Mouse (Mus musculus) ES-E14 (cell line): ENCODE results near the gene Rnasek.

Experiments used
- HCFC1 ChIP-seq: IDR thresholded peaks from 2 replicates; pipeline ENCODE4 v1.6.1; 2012; ENCODE audit warnings: low read length, inconsistent platforms, borderline replicate concordance; ENCODE audit not compliant: insufficient read depth
- MAFK ChIP-seq: IDR thresholded peaks from 2 replicates; pipeline ENCODE4 v1.6.1; 2014; ENCODE audit warnings: mild to moderate bottlenecking, low read depth, low read length, inconsistent platforms; ENCODE audit not compliant: insufficient read depth
- ZC3H11A ChIP-seq: IDR thresholded peaks from 2 replicates; pipeline ENCODE4 v1.6.1; 2012; ENCODE audit warnings: low read depth, mild to moderate bottlenecking, inconsistent platforms, low read length, borderline replicate concordance

- TF ChIP-seq ZC3H11A (no peak), HCFC1 (no peak), MAFK (no peak)
Measured at GRCm38 (mm10) chr11:70210681-70211080, 29.0 kb downstream of the Rnasek start.
